Mouse (Mus musculus) adrenal gland, postnatal 25 days (tissue): ENCODE data around the gene Ikbkg. TPM values are rescaled to one million over a fixed set of nuclear protein-coding genes. Genes with fewer than 3 reads are reported as not detected.
"Not testable (repeated sequence)": the region's sequence is repeated elsewhere in the genome, so short reads cannot be mapped to it uniquely, and the experiment has no call there.

Source experiments
- DNase-seq: peaks from one replicate; pipeline ENCODE4 v3.0.0; 2021; ENCODE audit warnings: mixed read lengths
- long read RNA-seq: library from polyadenylated mRNA; stranded (forward); transcript quantifications from one replicate; pipeline ENCODE4 v2.0.0, GENCODE M21; 2021
- total RNA-seq: library from RNA; stranded (reverse); gene quantifications from 2 replicates; pipeline ENCODE4 v1.2.3, GENCODE M21; 2021

Gene Ikbkg
- total RNA-seq: 61.3 and 84.3 TPM in 2 replicates
- long read RNA-seq, full-length matches to known transcripts: 38 of 70 reads
- long read RNA-seq, partial matches to known transcripts: 2 of 70 reads
- long read RNA-seq, other reads (novel, unspliced or antisense): 30 of 70 reads

GRCm38 (mm10) chrX:74392535-74393443 is at the start of gene Ikbkg, which contains the start of gene Fam3a:
Gene Ikbkg, plus strand, starts transcription at chrX:74393290.
Gene Fam3a, minus strand, starts transcription at chrX:74393272.
- DNase-seq: peak; percentile 81

- no peak for DNase-seq
Measured at GRCm38 (mm10) chrX:74352645-74353466, 40.2 kb upstream of the Ikbkg start.

DNA sequence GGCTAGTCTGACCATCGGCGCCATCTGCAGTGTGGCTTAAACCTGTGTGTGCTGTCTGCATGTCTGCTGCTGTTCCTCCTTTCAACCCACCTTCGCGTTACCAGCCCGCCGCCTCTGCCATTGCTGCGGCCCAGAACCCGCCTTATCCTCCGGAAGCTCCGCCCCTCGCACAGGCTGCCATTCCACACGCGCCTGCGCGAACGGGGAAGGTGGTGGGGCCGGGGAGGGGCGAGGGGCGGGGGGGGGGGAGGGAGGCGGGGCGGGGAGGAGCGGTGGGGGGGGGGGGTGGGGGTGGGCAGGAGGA is 39.7 kb upstream of the Ikbkg start, which contains the start of gene Lage3:
Gene Lage3, minus strand, starts transcription at position 152 of the 304 bp plus-strand sequence.
- DNase-seq: peak; percentile 86

GRCm38 (mm10) chrX:74357069-74357468 is 36.0 kb upstream of the Ikbkg start:
- DNase-seq: not testable (repeated sequence)

GRCm38 (mm10) chrX:74359171-74359570 is 33.9 kb upstream of the Ikbkg start:
- no peak for DNase-seq

DNA sequence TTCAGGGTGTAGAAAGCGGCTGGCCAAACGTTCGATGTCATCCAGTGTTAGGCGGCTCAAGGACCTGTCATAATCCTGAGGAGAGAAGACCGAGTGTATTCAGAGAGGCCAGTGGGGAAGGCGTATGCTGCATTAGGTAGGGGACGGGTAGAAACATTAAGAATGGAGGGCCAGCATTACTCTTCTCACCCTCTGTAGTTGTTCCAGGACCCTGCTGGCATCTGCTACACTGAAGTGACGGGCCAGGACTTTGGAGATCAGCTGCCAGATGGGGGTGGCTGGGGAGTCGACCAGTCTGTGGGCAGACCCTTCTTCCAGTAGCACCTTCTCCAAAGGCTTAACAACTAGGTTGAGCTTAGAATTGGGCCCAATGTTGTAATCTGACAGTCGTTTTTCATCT is 25.6 kb upstream of the Ikbkg start:
- DNase-seq: no peak

DNA sequence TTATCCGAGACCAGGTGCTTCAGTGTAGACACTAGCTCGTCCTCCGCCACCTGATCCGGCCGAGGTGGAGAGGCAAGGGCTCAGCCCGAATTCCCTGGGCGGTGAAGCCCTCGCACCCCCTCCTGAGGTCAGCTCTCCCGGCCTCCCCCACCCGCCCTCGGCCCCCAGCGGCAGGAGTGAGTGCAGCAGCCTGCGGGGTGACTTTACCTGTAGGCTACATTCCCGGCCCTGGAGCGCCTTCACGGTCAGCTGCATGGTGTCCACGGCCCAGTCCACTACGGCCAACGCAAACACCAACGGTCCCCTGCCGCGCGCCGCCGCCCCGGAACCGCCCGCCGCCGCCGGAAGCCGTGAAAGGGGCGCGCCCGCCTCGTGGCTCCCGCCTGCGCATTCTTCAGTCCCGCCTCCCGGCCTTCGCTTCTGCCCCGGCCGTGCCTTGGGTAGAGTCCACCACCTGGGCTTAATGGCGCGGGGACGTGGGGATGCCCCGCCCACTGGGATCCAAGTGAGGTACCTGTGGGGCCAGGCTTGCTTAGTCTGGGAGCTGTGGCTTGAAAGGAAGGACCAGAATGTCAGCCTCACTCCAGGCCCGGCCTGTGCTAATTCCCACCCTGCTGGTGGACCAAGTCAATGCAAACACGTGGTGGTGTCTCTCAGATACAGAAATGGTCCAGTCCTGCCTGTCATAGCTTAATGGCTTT is 24.7 kb upstream of the Ikbkg start:
- DNase-seq: peak; percentile 81

- peak; percentile 84 for DNase-seq
Measured at GRCm38 (mm10) chrX:74372888-74373549, 20.1 kb upstream of the Ikbkg start, which contains the start of the genes Ubl4a and Slc10a3. Gene Ubl4a, minus strand, starts transcription at chrX:74373218. Gene Slc10a3, minus strand, starts transcription at chrX:74373349.

DNA sequence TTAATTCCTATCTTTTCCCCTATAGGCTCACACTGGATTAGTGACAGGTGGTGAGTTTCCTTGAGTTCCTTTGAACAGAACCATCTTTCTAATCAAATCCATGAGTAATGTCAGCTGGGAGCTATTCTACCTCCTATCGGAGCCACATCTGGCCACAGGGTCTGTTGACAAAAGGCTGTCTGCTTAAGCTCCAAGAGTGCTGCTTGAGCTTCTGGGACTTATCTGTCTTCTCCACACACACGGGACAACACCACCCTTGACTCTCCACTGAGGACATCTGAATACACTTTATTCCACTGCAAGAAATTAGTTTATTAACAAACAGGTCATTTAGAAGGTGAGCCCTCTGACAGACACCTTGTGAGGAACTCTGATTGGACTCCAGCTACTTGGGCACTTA is 8.6 kb upstream of the Ikbkg start:
- no peak for DNase-seq

DNA sequence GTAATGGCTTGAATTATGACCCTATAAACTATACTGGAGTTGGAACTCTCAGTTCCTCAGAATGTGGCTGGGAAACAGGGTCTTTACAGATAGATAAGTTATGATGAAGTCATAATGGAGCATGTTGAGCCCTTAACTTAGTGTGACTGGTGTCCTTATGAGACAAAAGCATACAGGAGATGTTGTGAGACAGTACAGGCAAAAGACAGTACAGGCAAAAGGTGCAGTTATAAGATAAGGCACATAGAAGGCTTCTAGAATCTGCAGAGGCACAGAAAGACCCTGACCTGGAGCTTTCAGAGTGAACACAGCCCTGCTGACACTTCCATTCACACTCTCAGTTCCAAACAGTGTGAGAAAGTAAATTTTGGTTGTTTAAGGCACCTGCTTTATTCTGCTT is 4.9 kb upstream of the Ikbkg start:
- DNase-seq: no peak

- no peak for DNase-seq
Measured at GRCm38 (mm10) chrX:74400136-74400535, 7.0 kb downstream of the Ikbkg start.

- no peak for DNase-seq
Measured at GRCm38 (mm10) chrX:74408340-74408739, 15.2 kb downstream of the Ikbkg start.

- peak; percentile 35 for DNase-seq
Measured at GRCm38 (mm10) chrX:74413377-74413776, 20.3 kb downstream of the Ikbkg start.

DNA sequence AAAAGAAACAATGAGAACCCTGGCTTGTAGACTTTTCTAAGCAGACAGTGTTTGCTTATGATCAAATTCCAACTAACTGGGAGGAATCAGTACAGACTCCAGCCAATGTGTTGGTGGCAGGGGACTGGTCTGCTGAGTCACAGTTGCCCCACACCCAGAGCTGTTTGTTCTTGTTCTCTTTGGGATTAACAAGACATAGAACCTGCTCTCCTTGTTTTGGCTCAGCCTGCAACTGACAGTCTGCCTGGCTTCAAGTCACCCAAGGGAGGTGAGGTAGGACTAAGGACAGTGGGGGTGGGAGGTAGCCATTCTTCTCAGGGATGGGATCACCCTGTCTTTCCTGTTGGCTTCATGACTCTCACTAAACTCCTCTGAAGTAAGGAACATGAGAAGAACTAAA is 31.4 kb downstream of the Ikbkg start:
- peak; percentile 7 for DNase-seq

GRCm38 (mm10) chrX:74425195-74425594 is 32.1 kb downstream of the Ikbkg start:
- DNase-seq: peak; percentile 67

DNA sequence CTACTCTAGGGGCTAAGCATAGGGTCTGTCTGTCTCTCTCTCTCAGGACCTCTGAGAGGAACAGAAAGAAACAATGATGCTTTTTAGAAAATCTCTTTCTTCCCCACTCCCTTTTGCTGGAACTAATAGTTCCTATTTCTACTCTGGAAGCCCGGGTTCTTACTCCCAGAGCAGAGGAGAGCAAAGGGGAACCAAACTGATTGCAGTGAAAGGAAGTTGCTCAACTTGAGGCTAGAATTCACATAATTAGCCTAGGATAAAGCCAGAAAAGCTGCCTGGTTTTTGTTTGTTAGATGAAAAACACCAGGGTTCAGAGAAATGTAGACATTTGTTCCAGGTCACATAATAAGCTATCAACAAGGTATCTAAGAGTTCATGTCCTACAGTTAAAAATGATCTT is 33.2 kb downstream of the Ikbkg start:
- no peak for DNase-seq

DNA sequence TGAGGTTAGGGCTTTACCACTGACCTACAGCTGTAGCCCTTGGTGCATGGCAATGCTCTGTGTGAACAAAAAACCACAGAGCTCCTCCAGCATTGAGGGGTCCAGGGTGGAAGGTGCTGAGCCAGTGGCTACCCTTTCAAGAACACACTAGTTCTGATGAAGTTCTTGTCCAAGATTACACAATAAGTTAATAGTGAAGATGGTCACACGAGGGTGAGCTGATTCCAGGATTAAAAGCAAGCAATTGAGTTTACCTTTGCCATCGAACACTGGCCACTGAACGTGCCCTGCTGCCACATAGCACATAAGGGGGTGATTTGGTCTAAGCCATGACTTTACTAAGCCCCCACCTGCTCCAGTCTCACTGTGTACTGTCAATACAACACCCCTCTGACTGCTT is 34.0 kb downstream of the Ikbkg start:
- no peak for DNase-seq

DNA sequence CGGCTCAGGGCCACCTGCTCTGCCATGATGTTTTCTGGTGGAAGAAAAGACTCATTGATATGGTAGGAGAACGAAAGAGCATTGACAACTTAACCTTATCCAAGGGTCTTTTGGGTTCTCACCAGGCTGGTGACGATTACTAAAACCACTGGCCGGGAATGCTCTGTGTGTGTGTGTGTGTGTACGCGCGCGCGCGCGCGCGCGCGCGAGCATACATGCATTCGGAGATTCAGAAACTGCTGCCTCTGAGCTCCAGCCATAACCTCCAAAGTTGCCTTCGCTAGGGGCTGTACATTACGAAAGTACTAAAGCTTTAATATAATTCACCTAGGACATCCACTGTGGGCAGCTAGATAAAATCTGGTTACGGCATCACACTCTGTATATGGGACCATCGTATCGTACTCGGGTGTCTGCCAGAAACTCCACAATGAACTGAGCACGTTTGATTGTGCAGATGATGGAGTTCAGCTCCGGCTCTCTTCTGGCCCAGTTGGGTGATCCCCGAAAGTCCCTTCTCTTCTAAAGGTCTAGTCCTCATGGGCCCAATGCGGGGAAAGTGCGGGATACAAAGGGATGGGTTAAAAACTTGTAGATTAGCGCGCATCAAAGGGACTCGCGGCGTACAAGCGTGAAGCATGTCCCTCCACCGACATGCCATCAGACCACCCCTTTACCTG is 35.2 kb downstream of the Ikbkg start:
- DNase-seq: no peak

DNA sequence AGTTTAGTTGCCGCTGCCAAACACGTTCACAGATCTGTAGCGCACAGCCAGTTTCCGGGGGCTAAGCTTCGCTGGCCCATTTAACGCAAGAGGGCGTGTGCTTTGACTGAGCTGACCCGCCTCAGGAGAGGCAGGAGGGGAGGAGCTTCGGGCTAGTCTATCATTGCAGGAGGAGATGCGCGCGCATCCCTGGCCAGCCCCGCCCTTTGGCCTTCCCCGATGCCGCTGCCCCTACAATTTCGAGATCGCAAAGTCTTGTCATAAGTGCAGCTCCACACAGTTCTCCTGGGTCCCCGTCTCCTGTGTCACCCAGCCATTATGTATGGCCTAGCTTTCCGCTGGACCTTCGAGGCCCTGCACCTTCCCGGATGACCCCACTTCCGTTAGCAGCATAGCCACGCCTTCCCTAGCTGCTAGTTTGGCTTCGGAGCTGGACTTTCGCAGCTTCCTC is 35.8 kb downstream of the Ikbkg start, which contains the start of gene G6pdx:
Gene G6pdx, minus strand, starts transcription at position 369 of the 451 bp plus-strand sequence.
- peak; percentile 87 for DNase-seq

DNA sequence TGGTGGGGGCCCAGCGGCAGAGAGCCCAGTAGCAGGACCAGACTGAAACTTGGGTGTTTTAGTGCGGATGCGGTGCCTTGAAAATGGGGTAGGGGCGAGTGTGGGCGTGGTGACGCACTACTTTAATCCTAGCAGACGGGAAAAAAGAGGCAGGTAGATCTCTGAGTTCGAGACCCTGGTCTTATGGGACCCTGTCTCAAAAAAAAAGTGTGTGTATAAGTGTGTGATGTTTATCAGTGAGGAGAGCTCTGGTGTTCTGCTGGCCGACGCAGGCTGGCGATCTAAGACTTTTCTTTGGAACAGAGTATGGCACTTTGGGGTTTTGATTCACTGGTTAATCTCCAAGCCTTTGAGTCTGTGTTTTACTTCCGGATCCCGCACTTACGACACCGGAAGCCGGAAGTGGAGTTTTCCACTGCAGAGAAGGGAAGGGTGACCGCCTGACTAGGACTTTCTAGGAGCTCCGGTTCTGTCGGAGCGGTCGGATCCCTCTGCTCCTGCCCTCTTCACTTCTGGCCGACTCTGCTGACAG is 36.3 kb downstream of the Ikbkg start:
- peak; percentile 57 for DNase-seq
